Mouse (Mus musculus): ENCODE results near the gene Olfr651. TPM values are rescaled to one million over a fixed set of nuclear protein-coding genes. Genes with fewer than 3 reads are reported as not detected.

The Olfr651 gene
- polyA plus RNA-seq, 1 experiment = not detected

DNA sequence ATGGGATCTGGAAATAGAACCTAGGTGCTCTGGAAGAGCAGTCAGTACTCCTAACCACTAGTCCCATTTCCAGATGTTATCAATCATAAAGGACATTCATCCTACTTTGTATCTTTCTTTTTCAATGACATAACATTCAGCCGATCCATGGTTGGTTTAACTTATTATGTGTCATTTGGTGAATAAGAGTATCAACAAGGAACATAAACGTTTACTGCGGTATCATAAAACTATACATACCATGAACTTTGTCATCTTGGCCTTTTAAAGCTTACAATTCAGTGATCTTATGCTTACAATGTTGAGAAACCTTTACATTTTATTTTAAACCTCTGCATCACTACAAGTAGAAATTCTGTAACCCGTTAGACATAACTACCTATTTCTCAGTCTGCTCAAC is 31.5 kb downstream of the Olfr651 start:
- no peak overlapping the region for H3K27ac ChIP-seq (ENCODE audit: insufficient read depth, low read length)
- no peak for DNase-seq
- H3K27me3 ChIP-seq (ENCODE audit: control insufficient read depth, insufficient read depth, low read length) = no peaks in the 10 kb centered on the region
- WGBS = 87% methylated on average over 4 of the region's 4 CpGs
- no peak overlapping the region for H3K4me3 ChIP-seq (replicated peaks; ENCODE audit: insufficient read depth, low read depth, low read length)
- H3K4me1 ChIP-seq (ENCODE audit: control insufficient read depth, insufficient read depth, low read length) = no peaks in the 10 kb centered on the region
- TF ChIP-seq CTCF (IDR thresholded peaks at IDR 0.05; ENCODE audit: borderline replicate concordance, insufficient read depth, low read depth, low read length) (no peak), POLR2A (IDR thresholded peaks at IDR 0.05; ENCODE audit: borderline replicate concordance, insufficient read depth, low read length) (no peak)

DNA sequence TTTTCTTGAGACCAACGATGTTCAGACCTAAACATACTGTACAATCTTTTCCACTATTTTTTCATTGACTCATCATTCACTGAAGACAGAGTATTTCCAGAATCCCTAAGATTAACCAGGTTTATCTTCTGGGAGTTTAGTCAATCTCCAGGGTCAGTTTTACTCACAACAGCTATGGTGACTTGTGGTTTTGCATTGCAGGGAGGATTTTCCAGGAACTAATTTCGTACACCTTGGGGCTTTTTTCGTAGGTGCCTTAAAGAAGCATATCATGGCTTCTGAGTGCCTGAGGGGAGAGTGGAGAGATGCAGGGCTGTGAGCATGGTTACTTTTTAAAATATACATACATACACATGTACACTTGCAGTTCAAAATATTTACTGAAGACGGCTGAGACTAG is 36.8 kb downstream of the Olfr651 start, which contains the start of gene Olfr654:
Olfr654 (plus strand) TSS at position 301 of the 400 bp plus-strand sequence.
- TF ChIP-seq POLR2A (IDR thresholded peaks at IDR 0.05; ENCODE audit: borderline replicate concordance, insufficient read depth, low read length) (no peak), CTCF (IDR thresholded peaks at IDR 0.05; ENCODE audit: borderline replicate concordance, insufficient read depth, low read depth, low read length) (no peak)
- Histone ChIP-seq H3K4me3 (replicated peaks; ENCODE audit: insufficient read depth, low read depth, low read length) (no peak within 1 kb of the TSS), H3K4me1 (ENCODE audit: control insufficient read depth, insufficient read depth, low read length) (no peaks in the 10 kb centered on the region), H3K27me3 (ENCODE audit: control insufficient read depth, insufficient read depth, low read length) (no peaks in the 10 kb centered on the region), H3K27ac (ENCODE audit: insufficient read depth, low read length) (no peak within 1 kb of the TSS)
- 87% methylated on average over 4 of the region's 4 CpGs for WGBS
- DNase-seq = no peak

DNA sequence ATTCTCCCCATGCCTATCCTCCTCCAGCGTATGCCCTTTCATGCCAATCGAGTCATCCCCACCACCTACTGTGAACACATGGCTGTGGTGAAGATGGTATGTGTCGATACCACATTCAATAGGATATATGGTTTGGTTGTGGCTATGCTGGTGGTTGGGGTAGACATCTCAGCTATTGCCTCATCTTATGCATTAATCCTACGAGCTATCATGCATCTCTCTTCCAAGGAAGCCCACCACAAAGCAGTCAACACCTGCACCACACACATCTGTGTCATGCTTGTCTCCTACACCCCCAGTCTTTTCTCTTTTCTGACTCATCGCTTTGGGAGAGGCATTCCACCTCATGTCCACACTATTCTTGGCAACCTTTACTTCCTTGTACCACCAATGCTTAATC is 38.3 kb downstream of the Olfr651 start:
- TF ChIP-seq POLR2A (IDR thresholded peaks at IDR 0.05; ENCODE audit: borderline replicate concordance, insufficient read depth, low read length) (no peak), CTCF (IDR thresholded peaks at IDR 0.05; ENCODE audit: borderline replicate concordance, insufficient read depth, low read depth, low read length) (no peak)
- Histone ChIP-seq H3K4me1 (ENCODE audit: control insufficient read depth, insufficient read depth, low read length) (no peaks in the 10 kb centered on the region), H3K27ac (ENCODE audit: insufficient read depth, low read length) (no peak overlapping the region), H3K27me3 (ENCODE audit: control insufficient read depth, insufficient read depth, low read length) (no peaks in the 10 kb centered on the region), H3K4me3 (replicated peaks; ENCODE audit: insufficient read depth, low read depth, low read length) (no peak overlapping the region)
- WGBS = 83% methylated on average over 5 of the region's 5 CpGs
- no peak for DNase-seq

DNA sequence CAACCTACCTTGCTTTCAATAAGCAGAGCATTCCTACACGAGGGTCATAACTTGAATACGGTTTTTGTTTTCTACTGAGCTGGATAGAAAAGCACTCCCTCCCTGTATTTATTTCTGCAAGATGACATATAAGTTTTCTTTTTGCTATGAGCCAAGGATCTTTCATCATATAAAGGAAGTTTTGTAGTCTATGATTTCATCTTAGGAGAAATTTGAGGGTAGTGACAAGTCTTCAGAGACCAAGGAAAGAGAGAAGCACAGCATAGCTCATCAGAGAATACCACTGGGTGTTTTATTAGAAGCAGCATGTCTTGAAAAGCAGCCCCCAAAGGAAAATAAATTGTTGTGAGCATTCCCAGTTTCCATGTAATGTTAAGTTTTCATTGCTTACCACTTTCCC is 51.7 kb downstream of the Olfr651 start, which contains the start of gene Olfr655:
Olfr655 (minus strand) TSS at position 101 of the 400 bp plus-strand sequence.
- no peak for TF ChIP-seq CTCF (IDR thresholded peaks at IDR 0.05; ENCODE audit: borderline replicate concordance, insufficient read depth, low read depth, low read length)
- TF ChIP-seq POLR2A (IDR thresholded peaks at IDR 0.05; ENCODE audit: borderline replicate concordance, insufficient read depth, low read length) = no peak
- DNase-seq = no peak

DNA sequence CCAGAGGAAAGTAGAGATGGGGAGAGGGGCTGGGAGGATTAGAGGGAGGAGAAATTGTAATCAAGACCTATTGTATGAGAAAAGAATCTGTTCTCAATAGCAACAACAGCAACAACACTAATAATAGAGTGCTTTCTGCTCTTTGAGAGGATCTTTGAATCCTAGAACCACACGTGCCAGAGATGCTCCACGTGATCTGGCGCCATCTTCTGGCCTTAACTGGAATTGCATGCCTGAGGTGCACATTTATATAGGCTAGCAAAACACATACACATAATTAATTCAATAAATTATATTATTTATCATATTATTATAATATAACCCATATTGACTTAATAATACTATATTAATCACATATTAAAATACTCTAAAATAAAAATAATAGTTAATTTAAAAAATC is 53.2 kb downstream of the Olfr651 start:
- TF ChIP-seq POLR2A (IDR thresholded peaks at IDR 0.05; ENCODE audit: borderline replicate concordance, insufficient read depth, low read length) (no peak), CTCF (IDR thresholded peaks at IDR 0.05; ENCODE audit: borderline replicate concordance, insufficient read depth, low read depth, low read length) (no peak)
- Histone ChIP-seq H3K4me3 (replicated peaks; ENCODE audit: insufficient read depth, low read depth, low read length) (no peak overlapping the region), H3K27me3 (ENCODE audit: control insufficient read depth, insufficient read depth, low read length) (no peaks in the 10 kb centered on the region), H3K4me1 (ENCODE audit: control insufficient read depth, insufficient read depth, low read length) (no peaks in the 10 kb centered on the region), H3K27ac (ENCODE audit: insufficient read depth, low read length) (no peak overlapping the region)
- 6% methylated on average over 3 of the region's 3 CpGs for WGBS
- DNase-seq = no peak

More for the DNA sequence above, 51.7 kb downstream of the Olfr651 start, which contains the start of gene Olfr655:
- Histone ChIP-seq H3K4me3 (replicated peaks; ENCODE audit: insufficient read depth, low read depth, low read length) (no peak within 1 kb of the TSS), H3K4me1 (ENCODE audit: control insufficient read depth, insufficient read depth, low read length) (no peaks in the 10 kb centered on the region), H3K27me3 (ENCODE audit: control insufficient read depth, insufficient read depth, low read length) (no peaks in the 10 kb centered on the region; the same call in 1 of the 2 replicates), H3K27ac (ENCODE audit: insufficient read depth, low read length) (no peak within 1 kb of the TSS)
- WGBS = 87% methylated on average over 2 of the region's 2 CpGs

Other genes starting within 250 kb of the Olfr651 start
- gene Trim12a, start 234.7 kb upstream of the Olfr651 start, polyA plus RNA-seq (2012; rRNA removed) = 3.3 and 3.8 TPM in 2 replicates
- not detected in 2 replicates for gene Trim34b, start 220.7 kb upstream of the Olfr651 start, polyA plus RNA-seq (2012; rRNA removed)
- 1.3 TPM in 2 replicates for gene Trim12c, start 196.8 kb upstream of the Olfr651 start, polyA plus RNA-seq (2012; rRNA removed)
- 0.03 and 0.11 TPM in 2 replicates for gene Trim30b, start 180.2 kb upstream of the Olfr651 start, polyA plus RNA-seq (2012; rRNA removed)
- gene Trim30c, start 149.3 kb upstream of the Olfr651 start, polyA plus RNA-seq (2012; rRNA removed) = not detected in 2 replicates
- 1.6 TPM in 2 replicates for gene Trim30a, start 84.9 kb upstream of the Olfr651 start, polyA plus RNA-seq (2012; rRNA removed)
- gene Trim30d, start 42.3 kb upstream of the Olfr651 start, polyA plus RNA-seq (2012; rRNA removed) = 0.88 and 1.0 TPM in 2 replicates
- not detected in 2 replicates for gene Olfr652, start 10.8 kb downstream of the Olfr651 start, polyA plus RNA-seq (2012; rRNA removed)
- not detected in 2 replicates for gene Olfr653, start 27.2 kb downstream of the Olfr651 start, polyA plus RNA-seq (2012; rRNA removed)
- gene Olfr654, start 36.9 kb downstream of the Olfr651 start, polyA plus RNA-seq (2012; rRNA removed) = not detected in 2 replicates
- gene Olfr655, start 51.6 kb downstream of the Olfr651 start, polyA plus RNA-seq (2012; rRNA removed) = 0.11 and 0.16 TPM in 2 replicates
- not detected in 2 replicates for gene Olfr656, start 63.8 kb downstream of the Olfr651 start, polyA plus RNA-seq (2012; rRNA removed)
- gene Olfr657, start 74.7 kb downstream of the Olfr651 start, polyA plus RNA-seq (2012; rRNA removed) = not detected in 2 replicates
- gene Olfr658, start 97.2 kb downstream of the Olfr651 start, polyA plus RNA-seq (2012; rRNA removed) = 0.25 and 0.52 TPM in 2 replicates
- not detected in 2 replicates for gene Olfr659, start 116.6 kb downstream of the Olfr651 start, polyA plus RNA-seq (2012; rRNA removed)
- not detected in 2 replicates for gene Olfr661, start 136.4 kb downstream of the Olfr651 start, polyA plus RNA-seq (2012; rRNA removed)
- not detected in 2 replicates for gene Usp17le, start 227.3 kb downstream of the Olfr651 start, polyA plus RNA-seq (2012; rRNA removed)